Mouse (Mus musculus): Measurements from ENCODE around the gene Adprhl2. TPM values are rescaled to one million over a fixed set of nuclear protein-coding genes. Genes with fewer than 3 reads are reported as not detected.

The Adprhl2 gene
- polyA plus RNA-seq, 1 experiment from 2014 or later = 41.7 TPM

DNA sequence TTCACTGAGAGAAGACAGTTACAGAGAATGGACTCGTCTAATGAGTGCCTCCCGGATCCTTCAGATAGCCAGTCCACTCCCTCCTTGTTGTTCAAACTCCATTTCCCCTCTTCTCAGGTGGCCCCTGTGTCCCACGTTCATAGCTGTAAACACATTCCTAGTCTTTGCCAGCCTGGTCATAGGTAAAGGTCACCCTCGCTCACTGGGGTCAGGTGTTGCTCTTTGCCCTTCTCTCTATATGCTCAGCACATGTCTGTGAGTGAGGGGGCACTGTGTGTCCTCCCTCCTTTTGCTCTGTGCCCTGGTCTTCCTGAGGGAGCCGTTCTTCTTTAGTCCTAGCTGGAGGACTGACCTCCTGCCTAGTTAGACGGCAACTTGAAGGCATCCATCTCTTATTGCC is 1.7 kb downstream of the Adprhl2 start:
- WGBS = 62% methylated on average over 6 of the region's 6 CpGs
- no peaks in the 10 kb centered on the region for H3K27me3 ChIP-seq (replicated peaks; ENCODE audit: control insufficient read depth, insufficient read depth, low read length)
- H3K4me2 ChIP-seq (replicated peaks; ENCODE audit: low read depth) = no peak overlapping the region
- H3K9me3 ChIP-seq (ENCODE audit: control insufficient read depth) = no peaks in the 10 kb centered on the region
- H3K9ac ChIP-seq (ENCODE audit: low read depth, low read length) = no peak overlapping the region
- TF ChIP-seq CTCF (IDR thresholded peaks at IDR 0.05; ENCODE audit: low read depth) = no peak
- H3K27ac ChIP-seq (ENCODE audit: low read depth, low read length) = no peak overlapping the region; the same call in 1 of the 2 replicates
- H3K4me3 ChIP-seq (ENCODE audit: low read depth, low read length) = no peak overlapping the region
- peaks cover 33% of the 10 kb centered on the region for H3K36me3 ChIP-seq (ENCODE audit: control insufficient read depth, insufficient read depth)
- H3K4me1 ChIP-seq (replicated peaks; ENCODE audit: control insufficient read depth, insufficient read depth, low read length) = no peaks in the 10 kb centered on the region
- peak; percentile 24 for ATAC-seq

DNA sequence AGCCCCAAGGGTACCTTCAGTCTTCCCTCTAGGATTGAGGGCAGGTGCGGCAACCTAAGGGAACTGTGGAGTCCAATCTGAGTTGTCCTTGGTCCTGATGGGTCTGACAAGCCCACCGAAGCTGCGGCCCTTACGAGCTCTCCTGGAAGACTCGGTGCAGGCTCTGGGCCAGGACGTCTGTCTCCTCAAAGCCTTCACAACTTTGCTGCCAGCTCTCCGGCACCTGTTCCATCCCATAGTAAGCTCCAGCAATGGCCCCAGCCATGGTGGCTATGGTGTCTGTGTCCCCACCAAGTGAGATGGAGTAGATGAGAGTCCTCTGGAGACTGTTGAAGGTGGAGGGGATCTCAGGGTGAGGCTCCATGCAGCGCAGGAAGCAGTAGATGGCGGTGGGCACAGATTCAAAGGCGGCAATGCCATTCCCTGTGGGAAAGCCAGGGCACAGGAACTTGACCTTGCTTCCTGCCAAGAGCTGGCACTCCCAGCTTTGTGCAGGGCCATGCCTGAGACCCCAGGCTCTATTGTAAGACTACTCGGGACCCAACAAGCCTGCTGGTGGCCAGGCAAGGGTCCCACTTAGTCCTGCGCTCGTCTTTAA is 5.0 kb downstream of the Adprhl2 start:
- Histone ChIP-seq H3K4me2 (replicated peaks; ENCODE audit: low read depth) (no peak overlapping the region), H3K36me3 (ENCODE audit: control insufficient read depth, insufficient read depth) (peaks cover 33% of the 10 kb centered on the region), H3K4me3 (ENCODE audit: low read depth, low read length) (no peak overlapping the region), H3K9ac (ENCODE audit: low read depth, low read length) (no peak overlapping the region), H3K27ac (ENCODE audit: low read depth, low read length) (no peak overlapping the region), H3K9me3 (ENCODE audit: control insufficient read depth) (no peaks in the 10 kb centered on the region), H3K4me1 (replicated peaks; ENCODE audit: control insufficient read depth, insufficient read depth, low read length) (no peaks in the 10 kb centered on the region), H3K27me3 (replicated peaks; ENCODE audit: control insufficient read depth, insufficient read depth, low read length) (no peaks in the 10 kb centered on the region)
- WGBS = 91% methylated on average over 13 of the region's 13 CpGs
- TF ChIP-seq CTCF (IDR thresholded peaks at IDR 0.05; ENCODE audit: low read depth) = no peak
- ATAC-seq = no peak

DNA sequence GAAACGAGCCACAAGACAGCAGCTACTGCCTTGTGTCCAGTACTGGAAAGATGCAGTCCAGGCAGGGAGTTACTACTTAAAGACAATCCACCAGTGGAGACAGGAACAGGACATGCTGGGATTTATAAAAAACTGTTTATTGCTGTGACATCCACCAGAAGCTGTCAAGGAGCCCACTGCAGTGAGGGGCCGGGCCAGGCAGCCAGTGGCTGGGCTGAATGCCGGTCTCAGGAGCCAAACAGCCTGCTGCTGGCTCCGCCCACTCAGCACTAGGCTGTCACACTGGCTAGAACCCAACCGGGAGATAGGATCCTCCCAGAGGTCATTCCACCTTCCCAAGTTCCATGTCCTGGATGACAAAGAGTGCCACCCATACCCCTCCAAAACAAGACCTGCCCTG is 5.6 kb downstream of the Adprhl2 start:
- Histone ChIP-seq H3K4me3 (ENCODE audit: low read depth, low read length) (no peak overlapping the region), H3K4me2 (replicated peaks; ENCODE audit: low read depth) (no peak overlapping the region), H3K36me3 (ENCODE audit: control insufficient read depth, insufficient read depth) (peaks cover 33% of the 10 kb centered on the region), H3K4me1 (replicated peaks; ENCODE audit: control insufficient read depth, insufficient read depth, low read length) (no peaks in the 10 kb centered on the region), H3K27ac (ENCODE audit: low read depth, low read length) (no peak overlapping the region), H3K9ac (ENCODE audit: low read depth, low read length) (no peak overlapping the region), H3K9me3 (ENCODE audit: control insufficient read depth) (no peaks in the 10 kb centered on the region), H3K27me3 (replicated peaks; ENCODE audit: control insufficient read depth, insufficient read depth, low read length) (no peaks in the 10 kb centered on the region)
- 34% methylated on average over 5 of the region's 5 CpGs for WGBS
- TF ChIP-seq CTCF (IDR thresholded peaks at IDR 0.05; ENCODE audit: low read depth) = no peak
- ATAC-seq = no peak

DNA sequence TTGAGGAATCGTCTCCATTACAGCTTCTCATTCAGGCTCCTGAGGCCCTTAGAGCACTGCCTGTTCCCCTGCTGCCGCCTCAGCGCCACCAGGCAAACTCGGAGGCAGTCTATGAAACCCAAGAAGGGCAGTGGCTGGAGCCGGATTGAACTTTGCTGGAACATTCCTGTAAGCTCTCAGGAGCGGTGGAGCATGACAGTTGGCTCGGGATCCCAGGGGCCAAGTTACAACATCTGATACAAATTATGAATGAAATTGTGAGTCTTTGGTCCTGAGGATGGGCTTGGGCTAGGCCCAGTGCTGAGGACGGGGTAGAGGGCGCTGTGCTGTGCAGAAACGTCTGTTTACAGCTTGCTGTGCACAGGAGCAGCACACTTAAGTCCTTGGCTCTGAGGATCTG is 7.1 kb downstream of the Adprhl2 start:
- peak; percentile 27 for TF ChIP-seq CTCF (IDR thresholded peaks at IDR 0.05; ENCODE audit: low read depth)
- Histone ChIP-seq H3K9ac (ENCODE audit: low read depth, low read length) (no peak overlapping the region), H3K36me3 (ENCODE audit: control insufficient read depth, insufficient read depth) (peaks cover 33% of the 10 kb centered on the region), H3K4me2 (replicated peaks; ENCODE audit: low read depth) (no peak overlapping the region), H3K27ac (ENCODE audit: low read depth, low read length) (no peak overlapping the region), H3K9me3 (ENCODE audit: control insufficient read depth) (no peaks in the 10 kb centered on the region), H3K4me3 (ENCODE audit: low read depth, low read length) (no peak overlapping the region), H3K4me1 (replicated peaks; ENCODE audit: control insufficient read depth, insufficient read depth, low read length) (no peaks in the 10 kb centered on the region; the same call in 1 of the 2 replicates), H3K27me3 (replicated peaks; ENCODE audit: control insufficient read depth, insufficient read depth, low read length) (no peaks in the 10 kb centered on the region)
- 66% methylated on average over 10 of the region's 10 CpGs for WGBS
- ATAC-seq = no peak

DNA sequence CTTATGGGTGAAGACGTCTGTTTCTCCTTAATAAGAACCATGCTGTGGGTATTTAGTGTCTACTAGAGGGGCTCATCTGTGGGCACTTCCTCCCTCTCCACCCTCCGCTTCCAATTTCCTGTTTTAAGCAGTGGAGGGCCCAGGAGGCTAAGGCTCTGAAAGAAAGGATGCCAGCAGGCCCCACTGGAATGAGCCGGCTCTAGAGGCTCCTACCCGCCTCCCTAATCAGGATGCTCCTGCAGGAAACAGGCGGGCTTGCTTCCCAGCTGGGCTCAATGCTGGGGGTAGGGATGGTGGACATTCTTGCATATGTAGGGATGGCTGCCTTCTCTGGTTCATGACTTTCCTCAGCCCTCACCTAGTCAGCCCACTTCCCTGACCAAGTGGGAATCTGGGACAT is 8.3 kb downstream of the Adprhl2 start:
- WGBS = 56% methylated on average over 5 of the region's 5 CpGs
- H3K36me3 ChIP-seq (ENCODE audit: control insufficient read depth, insufficient read depth) = peaks cover 31% of the 10 kb centered on the region
- no peak overlapping the region for H3K4me3 ChIP-seq (ENCODE audit: low read depth, low read length)
- no peak for TF ChIP-seq CTCF (IDR thresholded peaks at IDR 0.05; ENCODE audit: low read depth)
- H3K4me2 ChIP-seq (replicated peaks; ENCODE audit: low read depth) = no peak overlapping the region
- no peak for ATAC-seq
- no peak overlapping the region for H3K9ac ChIP-seq (ENCODE audit: low read depth, low read length)
- 0 out of 2 replicates have a peak, but pooled peaks cover 6% of the 10 kb centered on the region for H3K27me3 ChIP-seq (replicated peaks; ENCODE audit: control insufficient read depth, insufficient read depth, low read length)
- no peaks in the 10 kb centered on the region for H3K9me3 ChIP-seq (ENCODE audit: control insufficient read depth)
- H3K27ac ChIP-seq (ENCODE audit: low read depth, low read length) = no peak overlapping the region
- H3K4me1 ChIP-seq (replicated peaks; ENCODE audit: control insufficient read depth, insufficient read depth, low read length) = no peaks in the 10 kb centered on the region; the same call in 1 of the 2 replicates

DNA sequence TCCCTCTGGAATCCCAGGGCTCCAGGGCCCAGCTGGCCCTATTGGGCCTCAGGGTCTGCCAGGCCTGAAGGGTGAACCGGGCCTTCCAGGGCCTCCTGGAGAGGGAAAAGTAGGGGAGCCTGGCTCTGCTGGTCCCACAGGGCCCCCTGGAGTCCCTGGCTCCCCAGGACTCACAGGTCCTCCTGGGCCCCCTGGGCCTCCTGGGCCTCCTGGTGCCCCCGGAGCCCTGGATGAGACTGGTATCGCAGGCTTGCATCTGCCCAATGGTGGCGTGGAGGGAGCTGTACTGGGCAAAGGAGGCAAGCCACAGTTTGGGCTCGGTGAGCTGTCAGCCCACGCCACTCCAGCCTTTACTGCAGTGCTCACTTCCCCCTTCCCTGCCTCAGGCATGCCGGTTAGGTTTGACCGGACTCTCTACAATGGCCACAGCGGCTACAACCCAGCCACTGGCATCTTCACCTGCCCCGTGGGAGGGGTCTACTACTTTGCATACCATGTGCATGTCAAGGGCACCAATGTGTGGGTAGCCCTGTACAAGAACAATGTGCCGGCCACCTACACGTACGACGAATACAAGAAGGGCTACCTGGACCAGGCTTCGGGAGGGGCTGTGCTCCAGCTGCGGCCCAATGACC is 9.8 kb downstream of the Adprhl2 start:
- peaks cover 15% of the 10 kb centered on the region for H3K36me3 ChIP-seq (ENCODE audit: control insufficient read depth, insufficient read depth)
- no peak overlapping the region for H3K4me3 ChIP-seq (ENCODE audit: low read depth, low read length)
- no peak overlapping the region for H3K27ac ChIP-seq (ENCODE audit: low read depth, low read length)
- no peak for ATAC-seq
- H3K9ac ChIP-seq (ENCODE audit: low read depth, low read length) = no peak overlapping the region
- H3K4me1 ChIP-seq (replicated peaks; ENCODE audit: control insufficient read depth, insufficient read depth, low read length) = no peaks in the 10 kb centered on the region; the same call in 1 of the 2 replicates
- no peaks in the 10 kb centered on the region for H3K9me3 ChIP-seq (ENCODE audit: control insufficient read depth)
- H3K4me2 ChIP-seq (replicated peaks; ENCODE audit: low read depth) = no peak overlapping the region
- TF ChIP-seq CTCF (IDR thresholded peaks at IDR 0.05; ENCODE audit: low read depth) = no peak
- WGBS = 94% methylated on average over 16 of the region's 16 CpGs
- 0 out of 2 replicates have a peak, but pooled peaks cover 6% of the 10 kb centered on the region for H3K27me3 ChIP-seq (replicated peaks; ENCODE audit: control insufficient read depth, insufficient read depth, low read length)

All from intestine, postnatal 0 days (tissue).